Mouse (Mus musculus): ENCODE measurements around the gene Efl1.

Efl1 gene

DNA sequence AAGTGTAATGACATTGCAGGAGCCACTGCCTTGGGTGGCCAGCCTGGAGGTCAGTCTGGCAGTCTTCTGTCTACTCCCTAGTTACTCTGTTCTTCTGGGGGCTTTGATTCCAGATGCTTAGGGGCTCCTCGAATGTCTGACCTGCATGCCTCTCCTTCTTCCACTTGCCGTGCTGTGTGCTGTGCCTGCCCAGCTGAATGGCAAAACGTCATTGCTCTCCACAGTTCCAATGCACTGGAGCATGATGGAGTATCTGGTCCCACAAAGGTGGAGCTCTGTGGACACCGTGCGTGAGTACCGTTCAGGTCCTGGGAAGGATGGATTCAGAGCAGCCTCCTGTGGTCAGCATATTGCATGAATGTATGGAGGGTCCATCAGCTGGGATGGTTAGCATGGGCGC is 171.1 kb downstream of the Efl1 start:
- no peak for DNase-seq (ENCODE audit: low spot score)

DNA sequence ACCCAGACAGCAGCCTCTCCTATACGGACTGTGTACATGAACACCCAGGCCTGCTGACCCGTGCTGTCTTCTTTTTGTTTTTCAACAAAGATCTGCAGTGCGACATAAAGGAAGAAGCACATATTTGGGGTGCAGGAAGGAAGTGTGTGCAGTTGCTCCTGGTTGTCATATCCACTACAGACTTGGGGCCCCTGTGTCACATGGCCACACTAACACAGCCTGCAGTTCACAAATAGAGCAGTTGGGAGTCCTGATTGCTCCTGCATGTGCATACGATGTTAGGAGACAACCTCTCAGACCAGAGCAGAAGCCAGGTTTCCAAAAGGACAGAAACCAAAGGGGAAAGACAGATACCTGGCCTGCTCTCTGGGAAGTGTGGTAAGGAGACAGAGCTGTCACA is 172.2 kb downstream of the Efl1 start:
- no peak for DNase-seq (ENCODE audit: low spot score)

DNA sequence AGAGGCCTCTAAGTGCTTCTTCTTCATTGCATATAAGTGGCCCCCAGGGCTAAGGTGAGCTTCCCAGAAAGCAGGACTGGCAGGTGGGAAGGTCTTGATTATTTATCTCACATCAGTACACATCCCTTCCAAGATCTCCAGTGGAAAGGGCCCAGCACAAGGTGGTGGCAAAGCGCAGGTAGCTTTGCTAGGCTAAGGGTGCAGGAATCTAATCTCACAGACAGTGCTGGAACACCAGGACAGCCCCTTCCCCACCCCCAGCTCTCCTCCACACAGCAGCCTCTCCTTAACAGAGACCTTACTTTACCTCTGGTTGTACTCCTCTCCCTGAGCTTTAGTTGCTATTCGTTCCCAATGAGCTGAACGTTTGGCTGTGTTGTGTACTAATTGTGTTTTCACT is 173.1 kb downstream of the Efl1 start:
- DNase-seq (ENCODE audit: low spot score) = no peak

DNA sequence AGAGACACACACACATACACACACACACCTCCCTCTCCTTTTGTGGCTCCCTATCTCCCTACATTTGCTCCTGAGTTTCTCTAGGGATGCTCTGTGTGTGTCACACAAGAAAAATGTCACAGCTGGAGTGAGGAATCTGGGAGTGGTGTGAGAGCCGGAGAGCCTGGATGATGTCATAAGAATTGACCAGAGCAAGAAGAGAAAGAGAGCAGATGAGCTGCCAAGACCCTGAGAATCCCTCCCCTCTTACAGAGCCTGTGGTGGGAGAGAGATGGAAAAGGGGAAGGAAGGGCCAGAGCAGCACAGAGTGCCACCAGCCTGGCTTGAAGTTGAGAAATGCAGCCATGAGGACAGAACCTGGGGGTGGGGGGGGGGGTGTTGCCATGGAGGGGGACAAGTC is 174.1 kb downstream of the Efl1 start:
- DNase-seq (ENCODE audit: low spot score) = no peak

Data from urinary bladder, postnatal 25 days (tissue).